Mouse (Mus musculus): Measurements from ENCODE around the gene Plekha4. TPM values are rescaled to one million over a fixed set of nuclear protein-coding genes. Genes with fewer than 3 reads are reported as not detected.

The Plekha4 gene
- 3.7 and 6.0 TPM in 2 replicates for polyA plus RNA-seq (2012; rRNA removed; ENCODE audit: low replicate concordance)

GRCm38 (mm10) chr7:45525809-45526473, at the start of gene Plekha4, which contains the start of gene Ppp1r15a:
TSS of gene Plekha4 (plus strand) at chr7:45526330.
TSS of gene Ppp1r15a (minus strand) at chr7:45526268.

GRCm38 (mm10) chr7:45481374-45481927, 44.7 kb upstream of the Plekha4 start, which contains the start of gene Tulp2:
TSS of gene Tulp2 (plus strand) at chr7:45481877.

GRCm38 (mm10) chr7:45486761-45487415, 39.2 kb upstream of the Plekha4 start, which contains the start of gene Gm45808:
TSS of gene Gm45808 (minus strand) at chr7:45486811.

GRCm38 (mm10) chr7:45488293-45489204, 37.6 kb upstream of the Plekha4 start, which contains the start of gene Dhdh:
TSS of gene Dhdh (minus strand) at chr7:45488805.

GRCm38 (mm10) chr7:45509912-45510787, 16.0 kb upstream of the Plekha4 start, which contains the start of gene Nucb1:
TSS of gene Nucb1 (minus strand) at chr7:45510406.

GRCm38 (mm10) chr7:45554744-45555143, 28.6 kb downstream of the Plekha4 start, which contains the start of gene Hsd17b14:
TSS of gene Hsd17b14 (plus strand) at chr7:45554893.

GRCm38 (mm10) chr7:45570103-45570741, 44.1 kb downstream of the Plekha4 start, which contains the start of gene Bcat2:
TSS of gene Bcat2 (plus strand) at chr7:45570153.

Other genes with a start within 250 kb of the Plekha4 start
- 0.13 TPM in 1 of 2 replicates, not detected in the other for gene Slc6a21, start 248.8 kb upstream of the Plekha4 start, polyA plus RNA-seq (2012; rRNA removed; ENCODE audit: low replicate concordance)
- gene Trpm4, start 192.6 kb upstream of the Plekha4 start, polyA plus RNA-seq (2012; rRNA removed; ENCODE audit: low replicate concordance), result 125 and 254 TPM in 2 replicates
- 0.09 and 0.55 TPM in 2 replicates for gene Hrc, start 191.0 kb upstream of the Plekha4 start, polyA plus RNA-seq (2012; rRNA removed; ENCODE audit: low replicate concordance)
- 34.3 and 84.9 TPM in 2 replicates for gene Ppfia3, start 159.3 kb upstream of the Plekha4 start, polyA plus RNA-seq (2012; rRNA removed; ENCODE audit: low replicate concordance)
- gene Lin7b, start 155.7 kb upstream of the Plekha4 start, polyA plus RNA-seq (2012; rRNA removed; ENCODE audit: low replicate concordance), result 2.5 and 6.3 TPM in 2 replicates
- gene Snrnp70, start 130.6 kb upstream of the Plekha4 start, polyA plus RNA-seq (2012; rRNA removed; ENCODE audit: low replicate concordance), result 112 and 146 TPM in 2 replicates
- gene Kcna7, start 120.7 kb upstream of the Plekha4 start, polyA plus RNA-seq (2012; rRNA removed; ENCODE audit: low replicate concordance), result 0.05 TPM in 2 replicates
- gene Ntf5, start 112.6 kb upstream of the Plekha4 start, polyA plus RNA-seq (2012; rRNA removed; ENCODE audit: low replicate concordance), result 0.05 and 0.39 TPM in 2 replicates
- gene Lhb, start 105.5 kb upstream of the Plekha4 start, polyA plus RNA-seq (2012; rRNA removed; ENCODE audit: low replicate concordance), result 0.26 TPM in 1 of 2 replicates, not detected in the other
- gene Gys1, start 91.5 kb upstream of the Plekha4 start, polyA plus RNA-seq (2012; rRNA removed; ENCODE audit: low replicate concordance), result 12.8 and 17.7 TPM in 2 replicates
- gene Ruvbl2, start 88.2 kb upstream of the Plekha4 start, polyA plus RNA-seq (2012; rRNA removed; ENCODE audit: low replicate concordance), result 41.3 and 64.9 TPM in 2 replicates
- 4,626 and 7,473 TPM in 2 replicates for gene Ftl1, start 66.4 kb upstream of the Plekha4 start, polyA plus RNA-seq (2012; rRNA removed; ENCODE audit: low replicate concordance)
- gene Bax, start 59.4 kb upstream of the Plekha4 start, polyA plus RNA-seq (2012; rRNA removed; ENCODE audit: low replicate concordance), result 99.5 and 120 TPM in 2 replicates
- 0.18 TPM in 1 of 2 replicates, not detected in the other for gene Tulp2, start 44.5 kb upstream of the Plekha4 start, polyA plus RNA-seq (2012; rRNA removed; ENCODE audit: low replicate concordance)
- not detected in 2 replicates for gene Gm45808, start 39.5 kb upstream of the Plekha4 start, polyA plus RNA-seq (2012; rRNA removed; ENCODE audit: low replicate concordance)
- 0.32 and 0.59 TPM in 2 replicates for gene Dhdh, start 37.5 kb upstream of the Plekha4 start, polyA plus RNA-seq (2012; rRNA removed; ENCODE audit: low replicate concordance)
- gene Nucb1, start 15.9 kb upstream of the Plekha4 start, polyA plus RNA-seq (2012; rRNA removed; ENCODE audit: low replicate concordance), result 567 and 598 TPM in 2 replicates
- gene Ppp1r15a, start 62 bp upstream of the Plekha4 start, polyA plus RNA-seq (2012; rRNA removed; ENCODE audit: low replicate concordance), result 18.7 and 21.9 TPM in 2 replicates
- 0.63 and 0.78 TPM in 2 replicates for gene Hsd17b14, start 28.6 kb downstream of the Plekha4 start, polyA plus RNA-seq (2012; rRNA removed; ENCODE audit: low replicate concordance)
- gene Bcat2, start 43.8 kb downstream of the Plekha4 start, polyA plus RNA-seq (2012; rRNA removed; ENCODE audit: low replicate concordance), result 31.0 and 41.9 TPM in 2 replicates
- 2.2 TPM in 1 of 2 replicates, not detected in the other for gene Fgf21, start 89.2 kb downstream of the Plekha4 start, polyA plus RNA-seq (2012; rRNA removed; ENCODE audit: low replicate concordance)
- 0.47 and 1.1 TPM in 2 replicates for gene Fut1, start 91.0 kb downstream of the Plekha4 start, polyA plus RNA-seq (2012; rRNA removed; ENCODE audit: low replicate concordance)
- 0.25 and 0.43 TPM in 2 replicates for gene Izumo1, start 95.5 kb downstream of the Plekha4 start, polyA plus RNA-seq (2012; rRNA removed; ENCODE audit: low replicate concordance)
- gene Rasip1, start 101.2 kb downstream of the Plekha4 start, polyA plus RNA-seq (2012; rRNA removed; ENCODE audit: low replicate concordance), result 8.4 and 11.8 TPM in 2 replicates
- gene Mamstr, start 113.6 kb downstream of the Plekha4 start, polyA plus RNA-seq (2012; rRNA removed; ENCODE audit: low replicate concordance), result 1.1 and 2.0 TPM in 2 replicates
- gene Fut2, start 140.1 kb downstream of the Plekha4 start, polyA plus RNA-seq (2012; rRNA removed; ENCODE audit: low replicate concordance), result 0.25 and 20.6 TPM in 2 replicates
- gene Ntn5, start 157.7 kb downstream of the Plekha4 start, polyA plus RNA-seq (2012; rRNA removed; ENCODE audit: low replicate concordance), result 0.15 and 0.25 TPM in 2 replicates
- 0.08 and 0.23 TPM in 2 replicates for gene Sec1, start 168.1 kb downstream of the Plekha4 start, polyA plus RNA-seq (2012; rRNA removed; ENCODE audit: low replicate concordance)
- gene Car11, start 173.5 kb downstream of the Plekha4 start, polyA plus RNA-seq (2012; rRNA removed; ENCODE audit: low replicate concordance), result 1.8 and 5.9 TPM in 2 replicates
- gene Dbp, start 178.8 kb downstream of the Plekha4 start, polyA plus RNA-seq (2012; rRNA removed; ENCODE audit: low replicate concordance), result 13.9 and 52.0 TPM in 2 replicates
- gene Rpl18, start 189.1 kb downstream of the Plekha4 start, polyA plus RNA-seq (2012; rRNA removed; ENCODE audit: low replicate concordance), result 1,256 and 1,945 TPM in 2 replicates
- gene Sphk2, start 191.7 kb downstream of the Plekha4 start, polyA plus RNA-seq (2012; rRNA removed; ENCODE audit: low replicate concordance), result 176 and 286 TPM in 2 replicates
- 97.0 and 162 TPM in 2 replicates for gene Fam83e, start 194.9 kb downstream of the Plekha4 start, polyA plus RNA-seq (2012; rRNA removed; ENCODE audit: low replicate concordance)
- gene Spaca4, start 199.5 kb downstream of the Plekha4 start, polyA plus RNA-seq (2012; rRNA removed; ENCODE audit: low replicate concordance), result 0.63 TPM in 1 of 2 replicates, not detected in the other